Mouse (Mus musculus) heart, embryonic 10.5 days (tissue): Measurements from ENCODE around the gene Atxn1. TPM values are rescaled to one million over a fixed set of nuclear protein-coding genes. Genes with fewer than 3 reads are reported as not detected.

ENCODE experiments used
- DNase-seq: peaks from one replicate; pipeline ENCODE4 v3.0.0-alpha.2; 2017; ENCODE audit warnings: low spot score
- H3K27ac ChIP-seq: fragments of 300-500 bp; sonication (generic); 2 replicates; pipeline ENCODE4 v1.5.1; 2016; ENCODE audit warnings: mild to moderate bottlenecking
- H3K27me3 ChIP-seq: fragments of 300-500 bp; sonication (generic); 2 replicates; pipeline ENCODE4 v1.6.1; 2016; ENCODE audit warnings: mild to moderate bottlenecking; ENCODE audit not compliant: poor library complexity, insufficient read depth, severe bottlenecking
- H3K36me3 ChIP-seq: fragments of 300-500 bp; sonication (generic); 2 replicates; pipeline ENCODE4 v1.6.1; 2016; ENCODE audit warnings: mild to moderate bottlenecking, moderate library complexity
- H3K4me1 ChIP-seq: fragments of 300-500 bp; sonication (generic); 2 replicates; pipeline ENCODE4 v1.6.1; 2016; ENCODE audit warnings: mild to moderate bottlenecking
- H3K4me3 ChIP-seq: fragments of 300-500 bp; sonication (generic); 2 replicates; pipeline ENCODE4 v1.5.1; 2016; ENCODE audit warnings: mild to moderate bottlenecking, moderate library complexity
- H3K9me3 ChIP-seq: fragments of 300-500 bp; sonication (generic); 2 replicates; pipeline ENCODE4 v1.6.1; 2016; ENCODE audit warnings: mild to moderate bottlenecking, moderate library complexity
- WGBS: fragments of 180-500 bp; shearing (Covaris S2); methylation state at CpG from one replicate; pipeline ENCODE4 v1.1.7; 2016; 5-methylcytosine and 5-hydroxymethylcytosine counted together
- polyA plus RNA-seq: library from polyadenylated mRNA; unstranded; fragments of >200 nt; fragmentation: Nextera tagmentation; extraction: Ambion mirVana; gene quantifications from 2 replicates; pipeline ENCODE4 v1.2.1, GENCODE M21; 2016

Gene Atxn1
- polyA plus RNA-seq, result 3.9 and 6.2 TPM in 2 replicates

DNA sequence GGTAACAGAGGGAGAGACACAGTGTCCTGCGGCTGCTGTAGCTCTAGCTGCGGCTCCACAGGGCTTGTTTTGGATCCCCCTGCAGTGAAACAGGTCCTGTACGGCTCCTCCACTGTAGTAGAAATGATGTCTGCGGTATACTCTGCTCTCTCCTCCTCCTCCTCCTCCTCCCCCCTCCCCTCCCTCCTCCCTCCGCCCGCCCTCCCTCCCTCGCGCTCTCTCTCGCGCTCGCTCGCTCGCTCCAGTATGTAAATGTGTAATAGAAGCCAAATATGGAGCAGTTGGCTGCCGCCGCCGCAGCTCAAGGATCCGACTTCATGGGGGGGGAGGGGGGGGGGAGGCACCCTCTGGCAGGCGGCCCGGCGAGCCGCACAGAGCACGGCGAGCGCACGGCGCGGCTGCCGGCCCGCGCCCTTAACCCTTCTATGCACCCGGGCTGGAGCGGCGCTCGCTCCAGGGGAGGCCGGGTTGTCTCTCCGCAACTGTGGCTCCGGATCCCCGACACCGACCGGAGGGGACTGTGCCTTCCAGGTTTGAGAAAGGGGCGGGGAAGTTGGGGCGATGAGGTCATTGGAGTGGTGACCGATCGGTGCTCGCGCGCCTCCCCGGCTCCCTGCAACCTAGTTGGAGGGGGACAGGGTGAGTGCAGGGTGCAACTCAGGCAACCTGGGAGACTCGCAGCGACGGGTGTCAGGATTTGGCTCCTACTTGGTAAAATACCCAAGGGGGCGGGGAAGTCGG lies at the start of gene Atxn1:
Gene Atxn1 (minus strand): TSS at position 156 of the 741 bp plus-strand sequence.
- peak; percentile 95 for DNase-seq
- no peaks in the 10 kb centered on the region for H3K36me3 ChIP-seq
- H3K9me3 ChIP-seq, result no peaks in the 10 kb centered on the region
- H3K27ac ChIP-seq, result peak within 1 kb of the TSS; percentile 96
- under 1% methylated on average over 52 of the region's 53 CpGs for WGBS
- no peaks in the 10 kb centered on the region for H3K27me3 ChIP-seq
- peak within 1 kb of the TSS; percentile 94 for H3K4me3 ChIP-seq
- peaks cover 26% of the 10 kb centered on the region for H3K4me1 ChIP-seq

DNA sequence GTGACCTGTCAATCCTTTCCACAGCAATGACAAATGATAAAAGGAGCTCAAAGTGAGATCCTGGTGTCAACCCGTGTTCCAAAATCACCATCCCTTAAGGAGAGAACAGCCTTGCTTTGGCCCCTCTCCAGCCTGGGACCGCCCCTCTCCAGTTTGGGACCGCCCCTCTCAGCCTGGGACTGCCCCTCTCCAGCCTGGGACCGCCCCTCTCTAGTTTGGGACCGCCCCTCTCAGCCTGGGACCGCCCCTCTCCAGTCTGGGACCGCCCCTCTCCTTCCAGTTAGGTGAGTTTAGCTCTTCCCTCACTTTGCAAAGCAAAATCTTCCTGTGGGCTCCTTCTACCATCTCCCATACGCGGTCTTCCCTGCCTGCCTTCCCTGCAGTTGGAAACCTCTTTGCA lies 46.4 kb upstream of the Atxn1 start:
- no peak for DNase-seq

DNA sequence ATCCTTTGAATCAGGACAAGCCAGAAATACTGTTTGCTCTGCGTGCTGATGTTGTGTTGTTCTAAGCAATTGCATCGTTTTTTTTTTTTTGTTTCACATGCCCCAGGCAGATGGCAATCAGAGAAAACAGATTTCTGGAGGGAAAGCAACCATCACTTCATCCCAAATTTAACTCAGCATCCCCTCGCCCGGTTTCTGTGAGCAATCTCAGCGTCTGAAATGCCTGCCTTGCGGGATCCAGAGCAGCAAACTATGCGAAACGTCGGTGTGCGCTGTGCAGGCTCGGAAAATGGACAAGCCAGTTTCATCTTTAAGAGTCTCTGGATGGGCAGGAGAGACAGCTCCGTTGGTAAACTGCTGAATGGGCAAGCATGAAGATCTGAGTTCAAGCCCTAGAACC lies 45.3 kb upstream of the Atxn1 start:
- Histone ChIP-seq H3K4me3 (no peak overlapping the region), H3K27ac (no peak overlapping the region), H3K27me3 (peaks cover 16% of the 10 kb centered on the region; the same call in 1 of the 2 replicates), H3K36me3 (no peaks in the 10 kb centered on the region), H3K4me1 (peaks cover 31% of the 10 kb centered on the region), H3K9me3 (no peaks in the 10 kb centered on the region)
- WGBS, result 72% methylated on average over 12 of the region's 12 CpGs
- no peak for DNase-seq

More for the DNA sequence above, 46.4 kb upstream of the Atxn1 start:
- 20% methylated on average over 9 of the region's 9 CpGs for WGBS
- Histone ChIP-seq H3K4me1 (peaks cover 23% of the 10 kb centered on the region), H3K27me3 (peaks cover 16% of the 10 kb centered on the region; the same call in 1 of the 2 replicates), H3K27ac (no peak overlapping the region), H3K9me3 (no peaks in the 10 kb centered on the region), H3K4me3 (no peak overlapping the region), H3K36me3 (no peaks in the 10 kb centered on the region)

DNA sequence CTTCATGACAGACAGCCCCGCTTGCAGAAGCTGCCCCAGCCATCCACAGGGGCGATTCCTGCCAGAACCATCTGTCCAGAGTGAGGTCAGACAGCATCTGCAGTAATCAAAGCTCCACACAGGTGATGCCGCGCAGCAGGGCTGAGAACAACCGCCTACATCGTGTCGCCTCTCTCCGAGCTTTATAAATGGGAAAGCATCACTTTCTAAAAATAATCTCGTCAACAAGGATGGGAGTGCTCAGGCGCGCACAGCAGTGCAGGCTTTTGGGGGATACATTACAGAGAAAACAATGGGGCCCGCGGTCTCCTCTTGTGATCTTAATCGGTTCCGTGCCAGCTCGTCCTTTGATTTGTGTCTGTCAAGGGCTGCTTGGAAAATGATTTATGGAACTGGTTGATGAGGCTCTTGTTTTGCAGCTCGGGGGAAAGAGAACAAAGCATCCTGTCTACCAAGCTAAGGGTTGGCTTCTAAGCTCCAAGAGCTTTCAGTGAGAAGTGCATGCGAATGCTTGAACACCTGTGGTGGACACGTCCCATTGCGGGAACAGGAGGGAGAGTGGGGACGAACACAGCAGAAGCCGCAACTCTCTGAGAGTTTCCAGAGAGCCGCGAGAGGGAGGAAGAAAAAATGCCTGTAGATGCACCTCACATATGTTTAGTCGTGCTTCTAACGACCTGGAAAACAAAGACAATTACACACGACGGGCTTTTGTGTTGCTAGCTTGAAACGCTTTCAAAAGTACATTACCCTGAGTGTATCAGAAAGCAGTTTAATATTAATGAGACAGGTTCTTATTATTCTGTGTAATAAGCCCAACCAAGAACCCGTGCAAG lies 44.2 kb upstream of the Atxn1 start:
- no peak overlapping the region; the same call in 1 of the 2 replicates for H3K27ac ChIP-seq
- 26% methylated on average over 30 of the region's 30 CpGs for WGBS
- H3K27me3 ChIP-seq, result peaks cover 16% of the 10 kb centered on the region; the same call in 1 of the 2 replicates
- no peak for DNase-seq
- peak overlapping the region; percentile 42 for H3K4me3 ChIP-seq
- no peaks in the 10 kb centered on the region for H3K9me3 ChIP-seq
- peaks cover 31% of the 10 kb centered on the region for H3K4me1 ChIP-seq
- no peaks in the 10 kb centered on the region for H3K36me3 ChIP-seq

DNA sequence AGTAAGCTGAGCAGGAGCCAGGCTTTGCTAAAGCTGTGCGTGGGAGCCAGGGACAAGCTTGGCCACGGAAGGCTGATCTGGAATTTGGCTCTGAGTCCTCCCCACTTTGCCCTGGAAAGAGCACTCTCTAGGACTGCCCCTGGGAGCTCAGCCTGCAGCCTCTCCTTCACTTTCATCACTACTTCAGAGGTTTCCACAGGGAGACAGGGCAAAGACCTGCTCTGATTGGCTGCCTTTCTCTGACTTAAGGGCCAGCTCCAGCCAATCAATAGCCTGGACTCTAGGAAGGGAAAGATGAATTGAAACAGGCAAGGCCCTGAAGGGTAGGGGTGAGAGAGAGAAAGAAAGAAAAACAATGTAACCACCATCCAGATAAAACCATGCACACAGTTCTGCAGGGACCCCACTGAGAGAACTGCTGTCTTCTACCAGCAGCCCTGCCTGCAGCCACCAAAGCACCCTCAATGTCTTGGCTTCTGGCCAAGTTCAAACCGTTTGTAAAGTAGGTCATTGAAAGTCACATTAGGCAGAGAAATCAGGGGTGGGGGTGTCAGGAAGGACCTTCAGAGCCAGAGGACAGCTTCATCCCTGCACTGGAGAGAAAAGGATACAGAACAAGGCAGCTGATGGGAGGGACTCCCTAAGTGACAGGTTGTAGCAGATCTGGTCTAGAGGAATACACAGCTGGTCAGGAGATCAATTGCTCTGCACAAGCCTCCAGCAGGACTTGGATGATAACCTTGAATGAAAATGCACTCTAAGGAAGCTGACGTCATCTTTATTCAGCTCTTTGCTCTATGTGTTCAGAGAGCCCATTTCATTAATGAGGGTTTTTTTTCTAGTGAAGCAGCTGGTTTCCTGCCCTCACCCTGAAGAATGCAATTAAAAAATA lies 41.6 kb upstream of the Atxn1 start:
- Histone ChIP-seq H3K27ac (peak overlapping the region; percentile 69), H3K4me1 (peaks cover 31% of the 10 kb centered on the region), H3K4me3 (peak overlapping the region; percentile 19; the same call in 1 of the 2 replicates), H3K36me3 (no peaks in the 10 kb centered on the region), H3K9me3 (no peaks in the 10 kb centered on the region), H3K27me3 (peaks cover 16% of the 10 kb centered on the region; the same call in 1 of the 2 replicates)
- peak; percentile 76 for DNase-seq
- WGBS, result 14% methylated on average over 4 of the region's 4 CpGs

DNA sequence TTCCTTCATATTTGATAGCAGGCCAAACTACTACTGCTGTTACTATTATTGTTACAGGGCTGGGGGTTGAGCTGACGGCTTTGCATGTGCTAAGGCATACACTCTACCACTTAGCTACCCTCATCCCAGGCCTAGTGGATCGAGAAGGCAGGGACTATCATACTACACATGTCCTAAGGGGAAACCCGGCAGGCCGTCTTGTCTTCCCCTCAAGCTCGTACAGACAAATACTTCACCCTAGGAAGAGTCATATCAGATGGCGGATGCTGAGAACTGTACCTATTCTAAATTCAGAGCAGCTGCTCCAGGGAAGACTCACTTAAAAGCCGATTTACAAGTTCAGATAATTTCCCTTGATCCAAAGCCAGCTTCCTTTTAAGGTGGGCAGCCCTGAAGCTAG lies 40.8 kb upstream of the Atxn1 start:
- no peak for DNase-seq
- Histone ChIP-seq H3K9me3 (no peaks in the 10 kb centered on the region), H3K27me3 (peaks cover 16% of the 10 kb centered on the region; the same call in 1 of the 2 replicates), H3K36me3 (no peaks in the 10 kb centered on the region), H3K27ac (peak overlapping the region; percentile 69), H3K4me3 (peak overlapping the region; percentile 19; the same call in 1 of the 2 replicates), H3K4me1 (peaks cover 27% of the 10 kb centered on the region)
- 53% methylated on average over 7 of the region's 7 CpGs for WGBS

DNA sequence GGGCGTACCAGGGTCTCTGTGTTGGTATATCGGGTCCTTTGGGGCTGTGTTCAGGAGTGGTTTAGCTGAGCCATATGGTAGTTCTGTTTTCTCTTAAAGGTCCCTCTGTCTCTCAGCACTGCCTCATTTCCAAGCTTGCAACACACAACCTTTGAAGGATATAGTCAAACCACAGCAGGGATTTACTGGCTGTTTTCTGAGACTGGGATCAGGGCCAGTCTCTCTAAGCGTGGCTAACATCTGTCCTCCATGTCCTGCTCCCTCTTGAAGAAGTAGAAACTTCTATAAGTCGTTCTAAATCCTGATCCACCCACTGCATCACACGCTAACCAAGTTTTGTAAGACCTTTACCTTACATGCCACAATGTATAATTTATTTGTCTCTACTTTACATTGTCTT lies 36.5 kb upstream of the Atxn1 start:
- Histone ChIP-seq H3K27me3 (no peaks in the 10 kb centered on the region), H3K27ac (no peak overlapping the region), H3K36me3 (no peaks in the 10 kb centered on the region), H3K9me3 (no peaks in the 10 kb centered on the region), H3K4me3 (no peak overlapping the region), H3K4me1 (peaks cover 9% of the 10 kb centered on the region)
- WGBS, result 89% methylated on average over 5 of the region's 5 CpGs
- DNase-seq, result no peak

DNA sequence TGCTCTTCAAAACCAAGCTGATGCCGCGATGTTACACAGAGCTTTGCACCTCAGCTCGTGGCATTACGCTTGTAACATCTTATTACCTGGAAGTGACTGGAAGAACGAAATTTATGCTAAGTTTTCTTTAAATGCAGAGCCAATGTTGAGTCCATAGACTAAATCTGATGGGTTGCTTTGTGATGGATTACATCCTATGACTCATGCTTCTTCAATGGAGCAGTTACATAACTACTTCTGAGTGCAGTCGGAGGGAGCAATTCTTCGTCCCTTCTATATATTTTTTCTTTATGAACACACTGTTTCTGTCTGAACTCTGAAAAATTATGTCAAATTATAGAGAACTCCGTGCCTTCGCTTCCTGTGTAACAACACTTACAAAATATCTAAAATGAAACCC lies 28.1 kb upstream of the Atxn1 start:
- H3K4me3 ChIP-seq, result no peak overlapping the region
- no peaks in the 10 kb centered on the region for H3K27me3 ChIP-seq
- H3K27ac ChIP-seq, result no peak overlapping the region
- H3K36me3 ChIP-seq, result no peaks in the 10 kb centered on the region
- H3K4me1 ChIP-seq, result no peaks in the 10 kb centered on the region
- H3K9me3 ChIP-seq, result no peaks in the 10 kb centered on the region
- DNase-seq, result no peak
- WGBS, result 82% methylated on average over 9 of the region's 9 CpGs

DNA sequence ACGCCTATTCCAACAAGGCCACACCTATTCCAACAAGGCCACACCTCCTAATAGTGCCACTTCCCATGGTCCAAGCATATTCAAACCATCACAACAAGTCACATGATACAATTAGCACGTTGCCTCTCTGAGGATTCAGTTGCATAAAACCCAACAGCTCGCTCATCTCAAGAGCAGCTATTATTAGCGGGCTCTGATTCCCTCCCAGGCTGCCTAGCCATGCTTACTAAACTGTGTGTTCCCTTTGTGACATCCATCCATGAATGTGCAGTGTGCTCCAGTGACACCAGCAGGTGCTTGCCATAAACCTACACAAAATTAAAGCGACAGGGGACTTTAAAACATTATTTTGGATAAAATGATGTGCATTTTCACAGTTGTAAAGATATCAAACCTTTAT lies 25.7 kb upstream of the Atxn1 start:
- Histone ChIP-seq H3K4me1 (no peaks in the 10 kb centered on the region), H3K4me3 (no peak overlapping the region), H3K36me3 (no peaks in the 10 kb centered on the region), H3K27ac (no peak overlapping the region), H3K9me3 (no peaks in the 10 kb centered on the region), H3K27me3 (no peaks in the 10 kb centered on the region)
- no peak for DNase-seq
- 57% methylated on average over 5 of the region's 5 CpGs for WGBS

DNA sequence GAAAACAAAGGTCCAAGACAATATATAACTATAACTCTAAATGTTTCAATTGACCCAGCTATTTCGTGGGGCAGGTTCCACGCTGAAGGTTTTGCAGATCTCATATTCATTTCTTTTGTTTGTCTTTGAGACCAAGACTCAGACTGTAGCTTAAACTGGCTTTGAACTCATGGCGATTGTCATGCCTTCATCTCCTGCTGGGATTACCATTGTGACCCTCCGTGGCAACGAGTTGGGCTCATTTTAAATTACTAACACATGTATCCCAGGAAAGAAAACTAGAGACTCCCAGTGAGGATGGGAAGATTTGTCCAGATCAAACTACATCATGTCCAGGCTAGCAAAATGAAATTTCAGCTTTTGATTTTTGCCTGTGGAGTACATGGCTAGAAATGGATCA lies 14.4 kb upstream of the Atxn1 start:
- H3K9me3 ChIP-seq, result no peaks in the 10 kb centered on the region
- WGBS, result 61% methylated on average over 5 of the region's 5 CpGs
- no peaks in the 10 kb centered on the region for H3K4me1 ChIP-seq
- no peaks in the 10 kb centered on the region for H3K27me3 ChIP-seq
- DNase-seq, result no peak
- H3K36me3 ChIP-seq, result no peaks in the 10 kb centered on the region
- H3K4me3 ChIP-seq, result no peak overlapping the region
- no peak overlapping the region for H3K27ac ChIP-seq

DNA sequence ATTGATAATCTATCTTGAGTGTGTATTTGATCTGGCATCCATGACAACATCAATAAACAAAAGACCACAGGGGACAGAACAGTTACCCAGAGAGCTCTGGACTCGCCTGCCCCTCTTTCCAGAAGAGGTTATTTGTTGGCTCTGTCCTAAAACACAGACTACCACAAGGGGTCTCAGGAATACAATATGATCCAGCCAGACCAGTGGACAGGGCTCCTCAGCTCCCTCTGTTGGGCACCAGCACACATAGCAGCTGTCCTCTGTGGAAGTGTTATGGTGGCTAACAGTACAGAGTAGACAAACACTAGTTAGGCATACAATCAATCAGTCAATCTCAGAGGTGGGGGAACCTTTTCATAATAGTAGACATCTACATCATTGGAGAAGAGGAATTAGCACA lies 12.1 kb upstream of the Atxn1 start:
- Histone ChIP-seq H3K36me3 (no peaks in the 10 kb centered on the region), H3K27me3 (no peaks in the 10 kb centered on the region), H3K9me3 (no peaks in the 10 kb centered on the region), H3K4me1 (no peaks in the 10 kb centered on the region), H3K4me3 (no peak overlapping the region), H3K27ac (no peak overlapping the region)
- WGBS, result 23% methylated on average over 1 of the region's 1 CpGs
- peak; percentile 85 for DNase-seq

DNA sequence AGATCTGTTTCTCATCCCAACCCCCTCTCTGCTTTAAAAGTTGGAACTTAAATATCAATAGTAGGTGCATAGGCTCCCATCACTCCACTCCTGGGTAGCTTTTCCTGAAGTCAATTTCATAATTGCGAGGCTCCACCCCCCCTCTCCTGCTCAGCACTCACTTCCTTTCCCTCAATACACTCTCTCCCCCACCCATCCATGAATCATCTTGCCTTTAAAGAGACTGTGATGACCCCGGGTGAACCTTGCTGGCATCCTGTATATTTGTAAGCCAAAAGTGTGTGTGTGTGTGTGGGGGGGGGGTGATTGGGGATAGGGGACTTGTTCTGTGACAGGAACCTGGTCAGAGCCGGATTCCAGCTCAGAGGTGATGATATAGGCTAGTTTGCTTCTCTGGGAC lies 9.8 kb upstream of the Atxn1 start:
- H3K4me3 ChIP-seq, result no peak overlapping the region
- H3K4me1 ChIP-seq, result no peaks in the 10 kb centered on the region
- no peaks in the 10 kb centered on the region for H3K9me3 ChIP-seq
- no peak for DNase-seq
- H3K36me3 ChIP-seq, result no peaks in the 10 kb centered on the region
- H3K27ac ChIP-seq, result no peak overlapping the region
- WGBS, result 52% methylated on average over 3 of the region's 3 CpGs
- no peaks in the 10 kb centered on the region for H3K27me3 ChIP-seq
